Mouse (Mus musculus) lung, postnatal 0 days (tissue): Measurements from ENCODE around the gene Adprhl1. TPM values are rescaled to one million over a fixed set of nuclear protein-coding genes. Genes with fewer than 3 reads are reported as not detected.

Experiments used
- ATAC-seq: fragments of 200-750 bp; cut with Nextera tagmentation; 2 replicates; pipeline ENCODE4 v1.8.0; 2017; ENCODE audit warnings: moderate library complexity
- DNase-seq: peaks from one replicate; pipeline ENCODE4 v3.0.0-alpha.2; 2016; ENCODE audit warnings: low spot score
- H3K27ac ChIP-seq: fragments of 300-500 bp; sonication (generic); 2 replicates; pipeline ENCODE4 v1.5.1; 2014; ENCODE audit warnings: antibody characterized with exemption, mild to moderate bottlenecking, low read length, mixed read lengths
- H3K27me3 ChIP-seq: fragments of 300-500 bp; sonication (generic); replicated peaks from 2 replicates; pipeline ENCODE4 v1.6.1; 2014; ENCODE audit warnings: low read length, mixed read lengths; ENCODE audit not compliant: insufficient read depth
- H3K36me3 ChIP-seq: fragments of 300-500 bp; sonication (generic); 2 replicates; pipeline ENCODE4 v1.6.1; 2014; ENCODE audit warnings: low read length, mixed read lengths; ENCODE audit not compliant: insufficient read depth
- H3K4me1 ChIP-seq: fragments of 300-500 bp; sonication (generic); 2 replicates; pipeline ENCODE4 v1.6.1; 2014; ENCODE audit warnings: antibody characterized with exemption, low read depth, low read length, mixed read lengths; ENCODE audit not compliant: insufficient read depth
- H3K4me2 ChIP-seq: fragments of 300-500 bp; sonication (generic); replicated peaks from 2 replicates; pipeline ENCODE4 v1.6.1; 2014; ENCODE audit warnings: low read depth, mild to moderate bottlenecking, low read length, moderate library complexity, mixed read lengths
- H3K4me3 ChIP-seq: fragments of 300-500 bp; sonication (generic); 2 replicates; pipeline ENCODE4 v1.5.1; 2014; ENCODE audit warnings: low read depth, low read length
- H3K9ac ChIP-seq: fragments of 300-500 bp; sonication (generic); replicated peaks from 2 replicates; pipeline ENCODE4 v1.6.1; 2014; ENCODE audit warnings: low read depth, mild to moderate bottlenecking
- H3K9me3 ChIP-seq: fragments of 300-500 bp; sonication (generic); 2 replicates; pipeline ENCODE4 v1.6.1; 2016; ENCODE audit warnings: low read length, mixed read lengths
- CTCF ChIP-seq: IDR thresholded peaks from 2 replicates; pipeline ENCODE4 v1.5.1; 2016; ENCODE audit warnings: antibody characterized with exemption, mild to moderate bottlenecking
- EP300 ChIP-seq: IDR thresholded peaks from 2 replicates; pipeline ENCODE4 v1.6.1; 2016; ENCODE audit warnings: antibody characterized with exemption, mild to moderate bottlenecking, control low read depth
- WGBS: fragments of 180-500 bp; shearing (Covaris S2); extraction: QIAGEN DNeasy Blood & Tissue Kit; methylation state at CpG from one replicate; pipeline ENCODE4 v1.1.7; 2014; 5-methylcytosine and 5-hydroxymethylcytosine counted together
- polyA plus RNA-seq: library from polyadenylated mRNA; unstranded; fragments of >200 nt; fragmentation: Nextera tagmentation; extraction: Ambion mirVana; gene quantifications from 2 replicates; pipeline ENCODE4 v1.2.1, GENCODE M21; 2015

Gene Adprhl1
- polyA plus RNA-seq, 1 experiment from 2014 or later, result 1.0 TPM

DNA sequence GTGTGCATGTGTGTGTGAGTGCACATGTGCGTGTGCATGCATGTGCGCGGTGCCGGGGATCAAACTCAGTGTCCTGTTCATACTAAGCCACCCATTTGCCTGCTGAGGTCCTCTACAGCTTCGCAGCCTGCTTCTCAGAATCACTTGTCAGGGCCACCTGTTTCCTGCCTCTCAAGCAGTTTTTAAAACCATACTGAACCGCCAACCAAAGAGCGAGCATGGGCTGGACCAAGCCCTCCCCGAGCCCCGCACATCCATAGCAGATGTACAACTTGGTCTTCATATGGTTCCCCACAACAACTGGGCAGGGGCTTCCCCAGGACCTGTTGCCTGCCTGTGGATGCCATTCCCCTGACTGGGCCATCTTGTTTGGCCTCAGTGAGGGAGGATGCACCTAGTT, 13.9 kb downstream of the Adprhl1 start:
- Histone ChIP-seq H3K4me3 (no peak overlapping the region), H3K36me3 (no peaks in the 10 kb centered on the region), H3K9me3 (no peaks in the 10 kb centered on the region), H3K4me1 (no peaks in the 10 kb centered on the region), H3K27ac (no peak overlapping the region), H3K4me2 (no peak overlapping the region), H3K9ac (no peak overlapping the region), H3K27me3 (no peaks in the 10 kb centered on the region)
- DNase-seq (no peak), ATAC-seq (no peak)
- whole genome bisulfite sequencing, result 83% methylated on average over 9 of the region's 9 CpGs
- no peak for TF ChIP-seq EP300
- TF ChIP-seq CTCF, result no peak

DNA sequence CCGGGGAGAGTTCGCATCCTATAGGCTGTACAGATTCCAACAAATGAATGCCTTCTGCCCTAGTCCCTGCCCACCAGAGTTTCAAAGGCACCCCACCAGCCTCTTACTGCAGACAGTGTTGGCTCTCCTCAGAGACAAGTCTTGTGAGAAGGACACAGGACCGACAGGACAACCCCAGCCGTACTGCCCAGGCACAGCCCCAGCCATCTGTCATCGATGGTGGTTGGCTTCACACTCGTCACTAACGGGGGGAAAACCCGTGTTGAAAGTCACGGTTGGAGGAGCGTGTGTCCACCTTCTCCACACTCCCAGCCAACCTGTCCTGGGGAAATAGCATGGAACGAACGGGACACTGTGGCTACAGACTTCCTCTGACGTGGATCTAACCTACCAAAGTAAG, 19.2 kb downstream of the Adprhl1 start:
- H3K27me3 ChIP-seq, result no peaks in the 10 kb centered on the region
- no peak overlapping the region for H3K4me2 ChIP-seq
- H3K27ac ChIP-seq, result no peak overlapping the region
- H3K4me3 ChIP-seq, result no peak overlapping the region
- no peaks in the 10 kb centered on the region for H3K9me3 ChIP-seq
- H3K9ac ChIP-seq, result no peak overlapping the region
- DNase-seq (no peak), ATAC-seq (no peak)
- no peaks in the 10 kb centered on the region for H3K4me1 ChIP-seq
- TF ChIP-seq EP300 (no peak), CTCF (no peak)
- 88% methylated on average over 13 of the region's 13 CpGs for WGBS
- H3K36me3 ChIP-seq, result no peaks in the 10 kb centered on the region

DNA sequence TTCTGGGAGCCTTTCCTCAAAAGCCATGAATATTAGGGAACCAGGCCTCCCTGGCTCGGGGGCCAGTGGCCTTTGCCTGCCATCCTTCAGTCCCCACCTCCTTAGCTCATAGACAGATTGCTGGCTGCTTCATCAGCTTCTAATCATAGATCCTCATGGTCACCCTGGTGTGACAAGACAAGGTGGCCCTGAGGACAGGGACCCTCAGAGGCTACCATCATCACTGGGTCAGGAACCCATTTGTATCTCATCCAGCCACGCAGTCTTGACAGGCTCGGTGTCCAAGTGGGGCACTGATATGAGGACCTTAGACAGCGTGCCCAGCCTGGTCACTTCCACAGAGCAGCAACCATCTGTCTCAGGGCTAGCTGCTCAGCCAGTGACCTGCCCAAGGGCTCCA, 23.5 kb downstream of the Adprhl1 start:
- Histone ChIP-seq H3K4me1 (no peaks in the 10 kb centered on the region), H3K4me3 (no peak overlapping the region), H3K27me3 (no peaks in the 10 kb centered on the region), H3K4me2 (no peak overlapping the region), H3K27ac (no peak overlapping the region), H3K9me3 (no peaks in the 10 kb centered on the region), H3K9ac (no peak overlapping the region), H3K36me3 (no peaks in the 10 kb centered on the region)
- 76% methylated on average over 4 of the region's 4 CpGs for WGBS
- TF ChIP-seq CTCF, result no peak
- TF ChIP-seq EP300, result no peak
- ATAC-seq, result no peak
- DNase-seq, result no peak

DNA sequence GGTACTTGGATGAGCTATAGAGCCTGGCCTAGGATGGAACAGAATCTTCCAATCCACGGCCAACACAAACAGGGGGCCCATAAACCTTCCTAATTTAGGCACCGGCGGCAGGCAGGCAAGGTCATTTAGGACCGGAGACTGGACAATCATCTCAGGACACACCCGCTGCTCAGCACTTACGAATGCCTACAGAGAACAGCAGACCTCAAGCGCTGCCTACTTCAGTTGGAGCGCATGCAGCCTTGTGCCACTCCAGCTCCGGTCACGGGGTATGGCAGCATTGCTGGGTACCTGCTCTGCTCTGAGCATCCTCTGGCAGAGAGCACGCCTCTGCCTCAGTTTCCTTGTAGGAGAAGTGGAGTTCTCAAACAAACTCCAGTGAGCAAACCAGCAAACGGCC, 24.2 kb downstream of the Adprhl1 start:
- ATAC-seq (no peak), DNase-seq (no peak)
- Histone ChIP-seq H3K9me3 (no peaks in the 10 kb centered on the region), H3K27me3 (no peaks in the 10 kb centered on the region), H3K27ac (no peak overlapping the region), H3K4me3 (no peak overlapping the region), H3K4me2 (no peak overlapping the region), H3K4me1 (no peaks in the 10 kb centered on the region), H3K9ac (no peak overlapping the region), H3K36me3 (no peaks in the 10 kb centered on the region)
- TF ChIP-seq EP300 (no peak), CTCF (no peak)
- WGBS, result 79% methylated on average over 12 of the region's 12 CpGs

DNA sequence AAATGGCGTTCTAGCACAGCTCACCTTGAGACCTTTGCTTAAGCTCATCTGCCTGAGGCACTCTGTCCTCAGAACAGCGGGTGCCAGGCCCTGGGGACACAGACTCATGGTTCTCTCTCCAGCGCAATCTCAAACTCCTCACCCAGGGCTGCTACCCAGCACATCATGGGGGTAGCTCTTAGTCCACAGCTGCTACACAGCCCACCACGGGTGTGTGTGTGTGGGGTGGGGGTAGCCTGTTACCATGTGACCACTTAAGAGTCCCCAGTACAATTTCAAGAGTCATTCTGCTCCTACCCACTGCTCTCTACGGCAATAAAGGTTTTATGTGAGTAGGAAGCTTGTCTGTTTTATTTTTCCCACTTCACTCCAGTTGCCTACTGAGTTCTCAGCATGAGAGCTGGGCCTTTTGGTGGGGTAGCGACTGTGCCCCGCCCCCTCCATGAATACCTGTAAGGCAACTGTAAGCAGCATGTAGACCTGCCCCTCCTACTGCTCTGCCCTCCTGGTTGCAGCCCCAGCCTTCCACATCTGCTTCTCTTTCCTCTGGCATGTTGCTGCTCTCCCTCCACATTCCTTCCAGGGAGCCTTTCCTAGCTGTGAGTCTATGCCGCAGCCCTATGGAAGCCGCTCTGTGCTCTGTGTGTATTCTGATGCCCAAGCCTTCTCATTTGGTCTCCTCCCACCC, 24.9 kb downstream of the Adprhl1 start:
- Histone ChIP-seq H3K9ac (no peak overlapping the region), H3K4me3 (no peak overlapping the region), H3K9me3 (no peaks in the 10 kb centered on the region), H3K4me1 (no peaks in the 10 kb centered on the region), H3K27ac (no peak overlapping the region), H3K36me3 (no peaks in the 10 kb centered on the region), H3K4me2 (no peak overlapping the region), H3K27me3 (no peaks in the 10 kb centered on the region)
- TF ChIP-seq CTCF (no peak), EP300 (no peak)
- DNase-seq (no peak), ATAC-seq (no peak)
- WGBS, result 38% methylated on average over 9 of the region's 9 CpGs

DNA sequence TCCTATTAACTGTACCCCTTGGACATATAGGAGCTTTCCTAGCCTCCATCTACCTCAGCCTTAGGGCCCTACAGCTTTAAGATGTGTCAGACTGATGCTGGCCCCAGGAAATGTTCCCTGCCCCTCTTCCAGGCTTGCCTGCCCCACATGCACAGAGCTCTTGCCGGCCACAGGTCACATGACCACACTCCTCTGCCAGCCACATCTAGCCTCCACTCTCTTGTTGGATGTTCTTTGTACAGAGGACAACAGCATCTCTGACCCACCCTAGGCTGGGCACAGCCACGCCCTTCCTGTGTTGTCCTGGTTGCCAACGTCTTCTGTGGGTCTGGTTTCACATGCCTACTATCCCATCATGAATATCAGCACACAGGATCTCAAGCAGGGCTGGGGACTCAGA, 26.8 kb downstream of the Adprhl1 start:
- Histone ChIP-seq H3K9me3 (no peaks in the 10 kb centered on the region), H3K36me3 (no peaks in the 10 kb centered on the region), H3K27me3 (no peaks in the 10 kb centered on the region), H3K4me3 (no peak overlapping the region), H3K4me2 (no peak overlapping the region), H3K9ac (no peak overlapping the region), H3K4me1 (no peaks in the 10 kb centered on the region), H3K27ac (no peak overlapping the region)
- no peak for ATAC-seq
- 46% methylated on average over 3 of the region's 3 CpGs for WGBS
- TF ChIP-seq EP300 (no peak), CTCF (no peak)
- no peak for DNase-seq

DNA sequence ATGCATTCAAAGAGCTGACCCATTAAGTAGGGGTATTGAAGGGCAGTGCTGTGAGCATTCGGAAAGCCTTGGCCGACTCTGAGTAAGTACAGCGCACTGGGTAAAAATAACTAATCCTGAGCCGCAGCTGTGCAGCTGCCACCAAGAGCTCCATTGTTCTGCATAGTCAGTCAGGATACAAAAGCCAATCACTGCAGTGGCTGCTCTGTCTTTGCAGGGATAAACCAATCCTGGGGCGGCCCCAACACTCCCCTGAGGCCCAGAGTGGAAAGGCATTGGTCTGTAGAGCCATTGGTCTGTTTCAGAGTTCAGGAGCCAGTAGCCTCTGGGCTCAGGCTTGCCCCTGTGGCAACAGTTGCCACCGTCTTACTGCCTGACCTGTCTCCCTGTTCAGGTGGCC, 27.7 kb downstream of the Adprhl1 start:
- WGBS, result 72% methylated on average over 6 of the region's 6 CpGs
- Histone ChIP-seq H3K9ac (no peak overlapping the region), H3K27ac (no peak overlapping the region), H3K27me3 (no peaks in the 10 kb centered on the region), H3K4me1 (no peaks in the 10 kb centered on the region), H3K9me3 (no peaks in the 10 kb centered on the region), H3K4me3 (no peak overlapping the region), H3K36me3 (no peaks in the 10 kb centered on the region), H3K4me2 (no peak overlapping the region)
- ATAC-seq, result no peak
- DNase-seq, result no peak
- TF ChIP-seq EP300 (no peak), CTCF (no peak)
